In genomic region chr2:27326357-27326756, GRCm38 (mm10) we compare ENCODE assay signal across 20 mouse cellular contexts.
DNase-seq lines count a peak whose midpoint lies in the region; ATAC-seq lines count a peak whose summit lies in the region.
"Had no signal": no experiment of that assay in that cellular context is flagged by ENCODE, and none has a peak within 500 bp of the region (broad histone marks: within the 10 kb centered on the region; RNA-seq: fewer than 3 reads in every experiment).

No protein-coding gene starts in this region.

- no peak for ATAC-seq in heart, embryonic 13.5 days (ENCODE audit: extremely low read depth, insufficient number of reproducible peaks, low FRiP score, low TSS enrichment)
- ATAC-seq: CD4-positive, CD25-positive, alpha-beta regulatory T cell, adult 4 months; forebrain, embryonic 16.5 days; Patski had no signal

- H3K4me2 ChIP-seq in heart, embryonic 13.5 days = no peak overlapping the region
- H3K4me2 ChIP-seq: embryonic facial prominence, embryonic 12.5 days; hindbrain, embryonic 14.5 days; stomach, embryonic 15.5 days had no signal

- intact Hi-C loops in heart, postnatal 25 days (cut with DNase I) = no loop called here

- H3K9ac ChIP-seq in heart, embryonic 13.5 days = no peak overlapping the region
- H3K9ac ChIP-seq: embryonic facial prominence, embryonic 12.5 days; hindbrain, embryonic 14.5 days; stomach, embryonic 15.5 days had no signal

- 80% methylated on average over 7 of the region's 7 CpGs for WGBS in heart, embryonic 13.5 days
- 81% methylated on average over 7 of the region's 7 CpGs for WGBS in macrophage (ENCODE audit: missing documents)

- H3K79me2 ChIP-seq in macrophage (ENCODE audit: inconsistent target) = peaks cover 8% of the 10 kb centered on the region; the same call in 1 of the 2 replicates

- H3K36me3 ChIP-seq in heart, embryonic 13.5 days = no peaks in the 10 kb centered on the region
- no peaks in the 10 kb centered on the region for H3K36me3 ChIP-seq in macrophage (ENCODE audit: inconsistent target)
- H3K36me3 ChIP-seq: embryonic facial prominence, embryonic 12.5 days; stomach, embryonic 15.5 days had no signal

- H3K4me3 ChIP-seq in heart, embryonic 13.5 days = no peak overlapping the region
- H3K4me3 ChIP-seq in macrophage (ENCODE audit: inconsistent target) = no peak overlapping the region
- H3K4me3 ChIP-seq: embryonic facial prominence, embryonic 12.5 days; erythroblast, embryonic 14.5 days; stomach, embryonic 15.5 days had no signal

- no peaks in the 10 kb centered on the region for H3K27me3 ChIP-seq in heart, embryonic 13.5 days (replicated peaks)
- H3K27me3 ChIP-seq: embryonic facial prominence, embryonic 12.5 days; Patski; stomach, embryonic 15.5 days had no signal

- peaks cover 91% of the 10 kb centered on the region for H3K4me1 ChIP-seq in heart, embryonic 13.5 days

- H3K9me3 ChIP-seq in heart, embryonic 13.5 days = no peaks in the 10 kb centered on the region
- H3K9me3 ChIP-seq: embryonic facial prominence, embryonic 12.5 days; stomach, embryonic 15.5 days had no signal

- 0 out of 2 replicates have a peak overlapping the region, but pooled peaks have one; percentile 63 for H3K27ac ChIP-seq in heart, embryonic 13.5 days (replicated peaks)
- peak overlapping the region; percentile 44; the same call in 1 of the 2 replicates for H3K27ac ChIP-seq in macrophage
- H3K27ac ChIP-seq: embryonic facial prominence, embryonic 12.5 days; hindbrain, embryonic 14.5 days had no signal

- no peak for DNase-seq in heart, postnatal 25 days (ENCODE audit: low spot score)
- peak; percentile 39 for DNase-seq in ovary, adult 18-20 months (ENCODE audit: low spot score)
- DNase-seq in ovary, postnatal 14 days (ENCODE audit: low spot score) = no peak
- peak; percentile 27 for DNase-seq in embryo, embryonic 9.5 days (ENCODE audit: extremely low spot score)
- no peak for DNase-seq in kidney, postnatal 36 days
- no peak for DNase-seq in left cerebral cortex, adult 9 months (ENCODE audit: low spot score in 2 of 2)
- DNase-seq: adrenal gland, adult 8-10 months; cerebellum, adult 11 months; cerebellum, postnatal 14 days; retina, postnatal 1 day; thymus, adult 2 months had no signal

Comparison
In these comparisons a context has a peak if more than half of its experiments do, and no peak if none do; other contexts are left out.
1. DNase-seq: peak in ovary, adult 18-20 months (single experiment) and embryo, embryonic 9.5 days (single experiment); none in heart, postnatal 25 days (single experiment), ovary, postnatal 14 days (single experiment), kidney, postnatal 36 days (0 of 2) and left cerebral cortex, adult 9 months (0 of 2).